Comparison of ENCODE assay signal across 24 mouse cellular contexts in genomic region chrX:144536431-144536830, GRCm38 (mm10).
DNase-seq lines count a peak whose midpoint lies in the region; ATAC-seq and TF ChIP-seq lines count a peak whose summit lies in the region.
"Had no signal": no experiment of that assay in that cellular context is flagged by ENCODE, and none has a peak within 500 bp of the region (broad histone marks: within the 10 kb centered on the region; RNA-seq: fewer than 3 reads in every experiment).

No protein-coding gene starts in this region.

- H3K9me3 ChIP-seq in liver, embryonic 11.5 days (ENCODE audit: control insufficient read depth, low read length): no peaks in the 10 kb centered on the region
- H3K9me3 ChIP-seq in liver, postnatal 0 days (ENCODE audit: low read length): no peaks in the 10 kb centered on the region
- H3K9me3 ChIP-seq: forebrain, embryonic 10.5 days; heart, embryonic 13.5 days; limb, embryonic 13.5 days; midbrain, embryonic 12.5 days; neural tube, embryonic 15.5 days had no signal

- peak; percentile 3 for DNase-seq in cerebellum, postnatal 14 days
- no peak for DNase-seq in cerebellum, adult 11-12 months
- peak; percentile 3 for DNase-seq in liver
- no peak for DNase-seq in liver, embryonic 11.5 days (ENCODE audit: low spot score)
- peak; percentile 57 for DNase-seq in brain, embryonic 14.5 days (ENCODE audit: low read depth)
- DNase-seq in liver, postnatal 0 days: peak; percentile 61
- DNase-seq in thymus, postnatal 36 days: no peak
- no peak for DNase-seq in cerebellum, adult 9-10 months
- DNase-seq: adrenal gland, postnatal 25 days; cerebellum, adult 2 months; gastrocnemius, postnatal 10 days; heart, adult 11 months; heart, postnatal 36 days; kidney, adult 18-20 months; thymus, postnatal 25 days had no signal

- no peaks in the 10 kb centered on the region for H3K4me1 ChIP-seq in liver, embryonic 11.5 days (replicated peaks; ENCODE audit: control insufficient read depth, insufficient read depth, low read length)
- no peaks in the 10 kb centered on the region; the same call in 1 of the 2 replicates for H3K4me1 ChIP-seq in liver, postnatal 0 days (ENCODE audit: insufficient read depth)
- H3K4me1 ChIP-seq: forebrain, embryonic 10.5 days; heart, embryonic 13.5 days; limb, embryonic 13.5 days; midbrain, embryonic 12.5 days; neural tube, embryonic 15.5 days had no signal

- no peak overlapping the region for H3K4me2 ChIP-seq in liver, embryonic 11.5 days
- H3K4me2 ChIP-seq in liver, postnatal 0 days (ENCODE audit: low read depth, low read length): no peak overlapping the region
- H3K4me2 ChIP-seq: heart, embryonic 13.5 days; hindbrain, embryonic 14.5 days; limb, embryonic 13.5 days; midbrain, embryonic 12.5 days; neural tube, embryonic 15.5 days had no signal

- no peak for TF ChIP-seq POLR2A in brain, embryonic 14.5 days (IDR thresholded peaks at IDR 0.05; ENCODE audit: borderline replicate concordance, extremely low read depth, insufficient read depth, insufficient read length, poor library complexity, severe bottlenecking)

- no peak overlapping the region for H3K27ac ChIP-seq in liver, embryonic 11.5 days (ENCODE audit: low read depth, low read length)
- H3K27ac ChIP-seq in liver, postnatal 0 days (ENCODE audit: low read depth): no peak overlapping the region
- H3K27ac ChIP-seq: forebrain, embryonic 10.5 days; heart, embryonic 13.5 days; hindbrain, embryonic 14.5 days; kidney, postnatal 0 days; limb, embryonic 13.5 days; midbrain, embryonic 12.5 days; neural tube, embryonic 15.5 days had no signal

- no peak for TF ChIP-seq CTCF in brain, embryonic 14.5 days (IDR thresholded peaks at IDR 0.05; ENCODE audit: borderline replicate concordance, extremely low read depth, insufficient read depth, insufficient read length)
- no peak for TF ChIP-seq CTCF in liver, postnatal 0 days (IDR thresholded peaks at IDR 0.05; ENCODE audit: low read depth)

- no peak for TF ChIP-seq EP300 in liver, postnatal 0 days (IDR thresholded peaks at IDR 0.05; ENCODE audit: low read depth)

- WGBS in liver, embryonic 11.5 days: 44% methylated on average over 1 of the region's 1 CpGs
- 33% methylated on average over 1 of the region's 1 CpGs for WGBS in liver, postnatal 0 days (ENCODE audit: insufficient replicate concordance)

- no peak for ATAC-seq in liver, embryonic 11.5 days (replicated peaks; ENCODE audit: low FRiP score)
- ATAC-seq in liver, postnatal 0 days: peak; percentile 100
- ATAC-seq: CD4-positive, CD25-positive, alpha-beta regulatory T cell, adult 4 months; lung, postnatal 0 days had no signal

- no peak overlapping the region for H3K9ac ChIP-seq in liver, embryonic 11.5 days (ENCODE audit: low read depth, low read length)
- H3K9ac ChIP-seq in liver, postnatal 0 days (replicated peaks): no peak overlapping the region
- H3K9ac ChIP-seq: heart, embryonic 13.5 days; hindbrain, embryonic 14.5 days; limb, embryonic 13.5 days; midbrain, embryonic 12.5 days; neural tube, embryonic 15.5 days had no signal

- no peak overlapping the region for H3K4me3 ChIP-seq in liver, embryonic 11.5 days (ENCODE audit: low read depth, low read length)
- H3K4me3 ChIP-seq in liver, postnatal 0 days (ENCODE audit: low read depth, low read length): no peak overlapping the region
- H3K4me3 ChIP-seq: forebrain, embryonic 10.5 days; heart, embryonic 13.5 days; limb, embryonic 13.5 days; midbrain, embryonic 12.5 days; neural tube, embryonic 15.5 days had no signal

- no peaks in the 10 kb centered on the region for H3K36me3 ChIP-seq in liver, embryonic 11.5 days (ENCODE audit: control insufficient read depth, insufficient read depth, low read length)
- no peaks in the 10 kb centered on the region for H3K36me3 ChIP-seq in liver, postnatal 0 days (replicated peaks; ENCODE audit: insufficient read depth, low read length)
- H3K36me3 ChIP-seq: forebrain, embryonic 10.5 days; heart, embryonic 13.5 days; limb, embryonic 13.5 days; midbrain, embryonic 12.5 days; neural tube, embryonic 15.5 days had no signal

- no peaks in the 10 kb centered on the region for H3K27me3 ChIP-seq in liver, embryonic 11.5 days (replicated peaks; ENCODE audit: control insufficient read depth, insufficient read depth, low read length)
- H3K27me3 ChIP-seq in liver, postnatal 0 days (ENCODE audit: insufficient read depth, low read length): no peaks in the 10 kb centered on the region
- H3K27me3 ChIP-seq: heart, embryonic 13.5 days; midbrain, embryonic 12.5 days; neural tube, embryonic 15.5 days had no signal

Comparison
In these comparisons a context has a peak if more than half of its experiments do, and no peak if none do; other contexts are left out.
1. DNase-seq: peak in cerebellum, postnatal 14 days (2 of 2), liver (single experiment), brain, embryonic 14.5 days (single experiment) and liver, postnatal 0 days (single experiment); none in cerebellum, adult 11-12 months (single experiment), liver, embryonic 11.5 days (single experiment), thymus, postnatal 36 days (0 of 2) and cerebellum, adult 9-10 months (single experiment).